In genomic region chr13:62382952-62383351, GRCm38 (mm10) we compare ENCODE assay signal across 8 mouse cellular contexts. TPM values are rescaled to one million over a fixed set of nuclear protein-coding genes. Genes with fewer than 3 reads are reported as not detected.
A peak's percentile ranks its signal among the peaks of the same experiment; 100 is the strongest.
DNase-seq lines count a peak whose midpoint lies in the region; ATAC-seq and TF ChIP-seq lines count a peak whose summit lies in the region.
"Not testable (repeated sequence)": the region's sequence is repeated elsewhere in the genome, so short reads cannot be mapped to it uniquely, and the experiment has no call there.

Gene Gm3604, minus strand, starts transcription at chr13:62383177.

- peak within 1 kb of the TSS; percentile 58 for H3K27ac ChIP-seq in ES-E14 (ENCODE audit: insufficient read depth, low read depth, low read length, poor library complexity, severe bottlenecking)
- not testable (repeated sequence) for H3K27ac ChIP-seq in hindbrain, embryonic 11.5 days (ENCODE audit: low read depth, low read length); neural tube, embryonic 13.5 days (replicated peaks)
- H3K27ac ChIP-seq in testis, adult 2 months (ENCODE audit: control insufficient read depth, insufficient read depth, low read depth, low read length), result peak within 1 kb of the TSS; percentile 7; the same call in 1 of the 2 replicates

- TF ChIP-seq POLR2A in testis, adult 2 months (IDR thresholded peaks at IDR 0.05; ENCODE audit: control insufficient read depth, low read depth, low read length), result peak; percentile 21; the same call in 1 of the 2 replicates

- ATAC-seq in hindbrain, embryonic 11.5 days (ENCODE audit: low FRiP score); neural tube, embryonic 13.5 days (ENCODE audit: low read depth): not testable (repeated sequence)

- 10% methylated on average over 13 of the region's 13 CpGs for WGBS in hindbrain, embryonic 11.5 days
- WGBS in neural tube, embryonic 13.5 days, result 15% methylated on average over 13 of the region's 13 CpGs

- peak; percentile 60 for DNase-seq in ES-E14 (ENCODE audit: low read depth, low spot score)
- peak; percentile 3 for DNase-seq in cerebellum, adult 8-10 months
- DNase-seq in frontal cortex, postnatal 36 days (ENCODE audit: low spot score in 2 of 2), result peak; percentile 11 to 17
- DNase-seq in hindbrain, embryonic 11.5 days (ENCODE audit: low spot score), result peak; percentile 30
- peak; percentile 4 for DNase-seq in layer of hippocampus, adult 9-10 months (ENCODE audit: low spot score)
- DNase-seq in lung, adult 18-20 months, result peak; percentile 65 to 69

- in situ Hi-C loops in ES-E14 (cut with MboI; ENCODE audit: low sequenced_read_pairs in 2 of 2, unreplicated experiment in 2 of 2), result not testable (repeated sequence)

- not testable (repeated sequence) for H3K4me1 ChIP-seq in ES-E14 (ENCODE audit: control insufficient read depth in 2 of 2, insufficient read depth in 2 of 2, low read length in 2 of 2, poor library complexity in 1 of 2); hindbrain, embryonic 11.5 days (replicated peaks; ENCODE audit: control insufficient read depth, insufficient read depth, low read length); neural tube, embryonic 13.5 days (replicated peaks); testis, adult 2 months (ENCODE audit: control insufficient read depth, insufficient read depth, low read length)

- H3K9me3 ChIP-seq in ES-E14 (ENCODE audit: control insufficient read depth, insufficient read depth, low read depth, low read length); hindbrain, embryonic 11.5 days (ENCODE audit: control insufficient read depth, low read length): not testable (repeated sequence)
- peaks cover 11% of the 10 kb centered on the region; the same call in 1 of the 2 replicates for H3K9me3 ChIP-seq in neural tube, embryonic 13.5 days

- peak within 1 kb of the TSS; percentile 77 to 99 for H3K4me3 ChIP-seq in ES-E14 (ENCODE audit: insufficient read depth in 1 of 2, low read depth in 1 of 2, low read length in 2 of 2, poor library complexity in 1 of 2, severe bottlenecking in 1 of 2)
- H3K4me3 ChIP-seq in hindbrain, embryonic 11.5 days (ENCODE audit: low read depth, low read length), result peak within 1 kb of the TSS; percentile 23
- peak within 1 kb of the TSS; percentile 45 for H3K4me3 ChIP-seq in neural tube, embryonic 13.5 days
- H3K4me3 ChIP-seq in testis, adult 2 months (ENCODE audit: control insufficient read depth, low read depth, low read length), result peak within 1 kb of the TSS; percentile 86

- H3K4me2 ChIP-seq in hindbrain, embryonic 11.5 days (replicated peaks; ENCODE audit: low read depth, low read length), result not testable (repeated sequence)
- H3K4me2 ChIP-seq in neural tube, embryonic 13.5 days, result peak within 1 kb of the TSS; percentile 49

- H3K27me3 ChIP-seq in hindbrain, embryonic 11.5 days (ENCODE audit: control insufficient read depth, insufficient read depth, low read length); neural tube, embryonic 13.5 days; testis, adult 2 months (ENCODE audit: control insufficient read depth, insufficient read depth, low read length): not testable (repeated sequence)

- peak within 1 kb of the TSS; percentile 84 for H3K9ac ChIP-seq in ES-E14 (ENCODE audit: insufficient read depth, low read depth, low read length, poor library complexity, severe bottlenecking)
- H3K9ac ChIP-seq in hindbrain, embryonic 11.5 days (ENCODE audit: low read depth, low read length), result not testable (repeated sequence)
- peak within 1 kb of the TSS; percentile 62 for H3K9ac ChIP-seq in neural tube, embryonic 13.5 days

- TF ChIP-seq CTCF in testis, adult 2 months (IDR thresholded peaks at IDR 0.05; ENCODE audit: control insufficient read depth, insufficient read depth, insufficient replicate concordance, low read depth, low read length), result not testable (repeated sequence)

- H3K36me3 ChIP-seq in ES-E14 (ENCODE audit: control insufficient read depth, insufficient read depth, low read length, poor library complexity, severe bottlenecking); hindbrain, embryonic 11.5 days (ENCODE audit: control insufficient read depth, insufficient read depth, low read length); neural tube, embryonic 13.5 days; testis, adult 2 months (ENCODE audit: control insufficient read depth, insufficient read depth, low read length): not testable (repeated sequence)

RNA-seq across cellular contexts. Expression of gene Gm3604, which starts in this region (rescaled TPM):
- total RNA-seq in ES-E14 (2012; rRNA removed), result 11.8 and 12.3 TPM in 2 replicates
- 2.8 and 3.4 TPM in 2 replicates for polyA plus RNA-seq in hindbrain, embryonic 11.5 days (2014; fragmentation: Nextera tagmentation; extraction: Ambion mirVana)
- 3.1 and 4.3 TPM in 2 replicates for polyA plus RNA-seq in neural tube, embryonic 13.5 days (2015; fragmentation: Nextera tagmentation; extraction: Ambion mirVana)
- 0.17 and 0.35 TPM in 2 replicates for polyA plus RNA-seq in testis, adult 2 months (2012; rRNA removed)

Comparison
In these comparisons a context has a peak if more than half of its experiments do, and no peak if none do; other contexts are left out.
1. DNase-seq: peak in every context shown above with its lines; median percentile 67 in lung, adult 18-20 months; 60 in ES-E14; 30 in hindbrain, embryonic 11.5 days; 14 in frontal cortex, postnatal 36 days; 4 in layer of hippocampus, adult 9-10 months; 3 in cerebellum, adult 8-10 months.
2. H3K4me3 ChIP-seq: peak in every context shown above with its lines; median percentile 88 in ES-E14; 86 in testis, adult 2 months; 45 in neural tube, embryonic 13.5 days; 23 in hindbrain, embryonic 11.5 days.